Comparison of ENCODE assay signal across 17 mouse cellular contexts in the genomic region with DNA sequence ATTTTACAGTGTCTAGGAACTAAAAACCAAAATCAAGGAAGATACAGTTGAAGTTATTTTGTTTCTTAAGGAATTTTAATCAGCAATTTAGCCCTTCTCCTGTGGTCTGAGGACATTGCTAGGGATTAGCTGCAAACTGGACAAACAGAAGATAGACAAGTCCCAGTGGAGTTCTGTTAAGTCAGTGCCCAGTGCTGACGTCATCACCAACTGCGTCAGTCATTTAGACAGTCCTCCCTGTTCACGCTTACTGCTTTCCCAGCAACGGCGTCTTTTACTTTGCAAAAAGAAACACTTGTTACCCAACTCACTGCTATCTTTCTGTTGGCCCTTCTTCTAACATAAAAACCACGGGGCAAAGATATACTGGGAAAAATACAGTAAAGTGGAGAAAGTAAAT. TPM values are rescaled to one million over a fixed set of nuclear protein-coding genes. Genes with fewer than 3 reads are reported as not detected.
"Had no signal": no experiment of that assay in that cellular context is flagged by ENCODE, and none has a peak within 500 bp of the region (broad histone marks: within the 10 kb centered on the region; RNA-seq: fewer than 3 reads in every experiment).

No protein-coding gene starts in this region.

- H3K4me2 ChIP-seq: limb, embryonic 15.5 days; liver, embryonic 12.5 days; lung, embryonic 14.5 days; midbrain, embryonic 12.5 days; neural tube, embryonic 13.5 days had no signal

- H3K9ac ChIP-seq: limb, embryonic 15.5 days; liver, embryonic 12.5 days; lung, embryonic 14.5 days; midbrain, embryonic 12.5 days; neural tube, embryonic 13.5 days had no signal

- H3K4me1 ChIP-seq: limb, embryonic 15.5 days; liver, embryonic 12.5 days had no signal

- H3K36me3 ChIP-seq: limb, embryonic 15.5 days; liver, embryonic 12.5 days; midbrain, embryonic 12.5 days; neural tube, embryonic 13.5 days had no signal

- H3K27ac ChIP-seq: kidney, postnatal 0 days; limb, embryonic 15.5 days; liver, embryonic 12.5 days; midbrain, embryonic 12.5 days; neural tube, embryonic 13.5 days; stomach, postnatal 0 days had no signal

- ATAC-seq: liver, embryonic 12.5 days; midbrain, embryonic 16.5 days had no signal

- H3K27me3 ChIP-seq: limb, embryonic 15.5 days; liver, embryonic 12.5 days; midbrain, embryonic 12.5 days; neural tube, embryonic 13.5 days had no signal

- DNase-seq: kidney, postnatal 36 days; layer of hippocampus, adult 9-11 months; layer of hippocampus, postnatal 36 days; lung, embryonic 14.5 days; lung, postnatal 14 days; right cerebral cortex, adult 18-20 months; right cerebral cortex, postnatal 25 days; thymus, adult 18-20 months; thymus, postnatal 14 days had no signal

- H3K9me3 ChIP-seq: limb, embryonic 15.5 days; liver, embryonic 12.5 days; midbrain, embryonic 12.5 days; neural tube, embryonic 13.5 days had no signal

- H3K4me3 ChIP-seq: limb, embryonic 15.5 days; liver, embryonic 12.5 days; midbrain, embryonic 12.5 days; neural tube, embryonic 13.5 days had no signal

RNA-seq across cellular contexts. Expression of a gene that starts 40.3 kb away (rescaled TPM):
- total RNA-seq: megakaryocyte-erythroid progenitor cell, adult 5-6 weeks had no signal
